Mouse (Mus musculus) embryo, embryonic 9.5 days (tissue): ENCODE measurements around the gene Magohb.
"Not testable (repeated sequence)": the region's sequence is repeated elsewhere in the genome, so short reads cannot be mapped to it uniquely, and the experiment has no call there.

ENCODE experiments used
- DNase-seq: peaks from one replicate; pipeline ENCODE4 v3.0.0-alpha.2; 2017; ENCODE audit errors: extremely low spot score

The Magohb gene

DNA sequence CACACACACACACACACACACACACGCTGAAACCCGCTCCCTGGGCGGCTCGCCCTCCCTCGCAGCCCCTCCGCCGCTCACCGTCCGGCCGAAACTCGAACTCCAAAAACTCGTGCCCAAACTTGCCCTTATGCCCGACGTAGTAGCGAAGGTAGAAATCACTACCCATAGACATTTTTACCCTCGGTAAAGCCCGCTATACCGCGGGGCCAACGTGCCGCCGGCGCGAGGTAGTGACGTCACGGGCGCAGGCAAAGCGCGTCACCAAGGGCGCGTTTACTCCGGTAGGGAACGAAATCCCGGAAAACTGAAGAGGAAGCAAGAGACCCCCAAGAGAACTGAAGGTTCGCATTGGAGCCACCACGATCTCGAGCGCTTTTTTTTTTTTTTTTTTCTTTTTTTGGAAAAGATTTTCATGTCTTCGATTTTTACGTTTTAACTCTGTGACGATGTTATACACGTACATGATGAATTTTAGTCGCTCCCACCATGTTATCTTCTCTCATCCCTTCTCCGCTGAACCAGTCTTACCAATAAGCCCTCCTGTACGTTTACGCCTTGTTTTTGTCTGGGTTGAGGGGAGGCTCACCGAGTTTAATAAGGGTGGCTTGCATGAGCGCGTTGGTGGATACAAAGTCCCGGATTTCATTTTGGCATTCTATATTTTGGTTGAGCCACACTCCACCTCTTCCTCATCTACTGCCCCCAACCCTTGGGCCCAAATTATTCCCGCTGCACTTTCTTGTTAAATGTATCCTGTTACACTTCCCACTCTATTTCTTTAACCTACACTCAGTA, at the start of gene Magohb:
Magohb (minus strand) TSS at position 254 of the 798 bp plus-strand sequence.
- peak; percentile 83 for DNase-seq

DNA sequence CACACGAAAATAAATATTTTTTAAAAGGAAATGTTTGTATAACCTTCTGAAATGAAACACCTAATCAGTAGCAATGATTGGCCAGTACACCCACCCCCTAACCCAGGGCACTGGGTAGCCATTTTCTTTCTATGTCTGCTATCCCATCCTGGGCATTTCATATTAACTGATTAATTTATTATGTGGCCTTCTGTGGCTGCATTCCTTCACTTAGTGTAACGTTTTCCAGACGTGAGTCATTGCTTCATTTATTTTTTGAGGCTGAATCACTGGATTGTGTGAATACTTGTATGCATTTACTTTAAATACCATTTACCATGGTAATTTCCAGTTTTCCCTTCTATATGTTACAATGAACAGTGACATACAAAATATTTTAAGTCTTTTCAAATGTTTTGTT, 47.0 kb upstream of the Magohb start:
- DNase-seq: no peak

DNA sequence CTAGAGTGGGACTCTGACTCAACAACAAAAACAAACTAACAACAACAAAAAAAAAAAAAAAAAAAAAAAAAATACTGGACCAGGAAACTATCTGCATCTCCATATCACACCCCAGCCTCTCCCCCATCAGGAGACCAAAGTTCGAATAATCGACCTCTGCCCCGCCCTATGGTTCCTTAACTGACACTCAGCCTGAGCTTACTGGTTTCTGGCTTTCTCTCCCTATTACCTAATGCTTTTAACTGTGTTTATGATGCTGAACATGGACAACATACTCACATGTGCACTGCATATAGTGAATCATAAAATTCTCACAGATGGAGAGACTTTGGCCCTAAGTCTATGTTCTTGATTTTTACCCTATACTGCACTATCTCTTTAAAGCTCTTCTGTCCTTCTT, 46.3 kb upstream of the Magohb start:
- DNase-seq: no peak

DNA sequence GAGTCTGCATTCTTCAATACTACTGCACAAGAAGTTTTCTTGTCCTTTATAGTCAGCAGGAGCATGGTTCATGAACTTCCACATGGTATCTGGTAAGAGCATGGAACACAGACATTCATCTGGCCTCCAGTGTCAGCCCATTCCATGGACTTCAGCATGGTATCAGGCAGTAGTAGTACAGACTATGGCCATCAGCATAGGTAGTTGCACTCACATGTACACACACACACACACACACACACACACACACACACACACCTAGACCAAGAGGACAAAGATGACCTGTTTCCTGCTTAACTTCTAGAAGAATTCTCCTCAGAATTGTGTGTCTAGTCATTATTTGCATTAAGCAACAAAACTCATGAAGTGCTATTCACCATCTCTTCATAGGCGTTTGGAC, 45.7 kb upstream of the Magohb start:
- DNase-seq: no peak

DNA sequence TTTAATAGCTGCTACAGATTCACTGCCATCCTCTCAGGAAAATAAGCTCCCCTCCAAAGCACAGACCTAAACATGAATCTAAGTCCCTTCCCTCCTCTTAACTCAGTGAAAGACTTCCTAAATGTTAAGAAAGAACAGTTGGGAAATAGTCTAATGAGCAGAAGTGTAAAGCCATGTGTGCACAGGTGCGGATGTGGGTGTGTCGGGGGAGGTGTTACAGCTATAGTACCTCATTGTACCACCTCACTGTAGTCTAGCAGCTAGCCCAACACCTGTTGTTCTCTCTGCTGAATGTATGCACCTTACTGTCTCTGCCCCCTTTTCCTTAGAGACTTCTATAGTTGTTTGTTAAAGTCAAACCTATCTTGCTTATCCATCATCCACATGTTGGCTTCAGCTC, 34.0 kb upstream of the Magohb start:
- no peak for DNase-seq

DNA sequence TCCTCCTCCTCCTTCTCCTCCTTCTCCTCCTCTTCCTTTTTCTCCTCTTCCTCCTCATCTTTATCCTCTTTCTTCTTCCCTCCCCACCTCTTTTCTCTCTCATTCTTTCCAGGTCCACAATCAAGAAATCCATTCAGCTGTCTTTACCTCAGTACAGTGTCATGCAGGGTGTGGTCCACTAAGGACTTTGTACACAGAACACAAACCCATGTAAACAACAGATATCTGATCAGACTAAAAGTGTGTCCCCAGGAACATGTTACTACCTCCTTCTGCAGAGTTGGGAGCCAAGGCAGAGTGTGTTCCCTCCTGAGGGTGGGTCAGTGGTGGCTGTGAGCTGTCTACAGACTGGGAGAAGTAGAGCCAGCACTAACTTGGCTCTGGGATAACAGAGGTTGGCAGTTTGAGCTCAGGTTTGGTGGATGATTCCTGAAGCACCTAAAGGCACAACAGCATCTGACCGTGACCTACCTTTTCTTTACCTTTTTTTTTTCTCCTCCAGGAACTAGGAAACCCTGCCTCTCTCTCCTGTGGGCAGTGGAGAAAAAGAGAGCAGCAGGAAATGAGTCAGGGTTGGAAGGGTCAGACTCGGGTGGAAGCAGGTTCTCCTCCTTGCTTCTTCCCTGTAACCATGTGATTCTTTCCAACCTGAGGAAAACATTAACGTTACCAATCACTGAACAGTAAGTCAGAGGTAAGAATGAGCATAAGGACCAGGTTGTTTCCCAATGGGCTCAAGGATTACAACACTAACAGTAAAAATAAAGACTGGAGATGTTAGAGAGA, 29.0 kb upstream of the Magohb start:
- no peak for DNase-seq

DNA sequence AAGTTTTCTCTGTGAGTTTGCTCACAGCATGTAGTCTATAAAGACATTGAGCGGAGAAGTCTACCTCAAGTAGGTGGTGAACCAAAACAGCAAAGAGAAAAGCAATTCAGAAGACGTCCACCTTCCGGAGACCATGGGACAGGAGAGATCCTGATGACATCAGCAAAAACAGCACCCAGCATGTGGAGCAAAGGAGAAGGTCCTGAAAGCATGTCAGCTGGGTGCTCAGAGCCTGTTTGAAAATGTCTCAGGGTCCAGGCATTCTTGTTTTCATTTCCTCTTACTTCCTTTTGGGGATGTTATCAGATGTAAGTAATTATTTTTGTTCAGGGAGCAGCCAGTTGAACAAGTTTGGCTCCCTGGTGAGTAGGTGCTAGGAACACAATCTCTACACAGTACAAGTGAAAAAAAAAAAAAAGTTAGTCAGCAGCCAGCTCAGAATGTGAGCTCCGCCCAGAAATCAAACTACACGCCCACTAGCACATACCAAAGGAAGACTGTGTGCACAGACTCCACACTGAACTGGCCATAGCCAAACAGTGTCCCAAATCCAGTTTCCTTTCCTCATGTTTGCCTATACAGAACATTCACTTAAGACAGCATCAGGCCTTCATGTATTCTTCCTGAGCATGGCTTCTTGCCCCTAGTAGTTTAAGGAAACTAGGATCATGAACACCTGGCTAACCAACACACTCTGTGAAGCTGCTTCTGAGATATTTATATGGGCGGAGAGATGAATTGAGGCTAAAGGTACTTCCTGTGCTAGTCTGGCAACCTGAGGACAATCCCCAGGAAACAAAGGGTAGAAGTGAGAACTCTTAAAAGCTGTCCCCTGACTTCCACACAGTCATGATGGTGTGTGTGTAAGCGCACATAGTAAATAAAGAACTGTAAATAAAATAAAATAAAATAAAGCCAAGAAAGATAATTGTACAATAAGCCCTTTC, 23.4 kb upstream of the Magohb start:
- no peak for DNase-seq

DNA sequence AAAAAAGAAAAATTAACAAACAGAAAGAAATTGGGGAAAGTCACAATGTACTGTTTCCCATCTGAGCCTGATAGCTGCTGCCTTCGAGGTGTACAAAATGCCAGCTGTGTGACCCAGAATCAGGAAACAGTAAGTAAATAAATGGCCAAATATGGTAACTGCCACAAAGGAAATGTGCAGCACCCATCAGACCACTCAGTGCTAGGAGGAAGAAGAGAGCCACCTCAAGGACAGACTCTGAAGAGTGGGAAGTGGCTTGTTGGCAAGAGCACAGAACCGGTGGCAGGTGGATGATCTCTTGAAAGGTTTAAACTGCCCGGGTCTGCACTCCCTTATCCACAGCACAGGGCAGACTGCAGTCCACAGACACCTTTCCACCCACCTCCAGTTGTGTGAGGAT, 15.0 kb upstream of the Magohb start:
- DNase-seq: no peak

DNA sequence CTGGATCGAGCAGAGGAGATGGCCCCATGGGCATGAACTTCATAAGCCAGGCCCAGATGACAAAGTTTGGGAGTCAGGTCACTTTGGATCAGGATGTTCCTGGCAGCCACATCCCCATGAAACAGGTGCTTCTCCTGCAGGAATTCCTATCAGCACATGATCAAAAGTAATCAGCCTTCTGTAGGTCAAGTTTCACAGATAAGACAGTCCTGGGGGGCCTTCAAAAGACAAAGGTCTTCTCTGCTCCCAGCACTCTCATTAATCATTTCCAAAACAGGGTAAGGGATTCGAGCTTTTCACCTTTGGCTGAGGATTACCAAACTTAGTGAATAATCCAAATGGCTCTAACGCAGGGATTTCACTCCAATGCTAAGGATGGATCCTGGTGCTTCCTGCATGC, 11.7 kb upstream of the Magohb start:
- DNase-seq: no peak

DNA sequence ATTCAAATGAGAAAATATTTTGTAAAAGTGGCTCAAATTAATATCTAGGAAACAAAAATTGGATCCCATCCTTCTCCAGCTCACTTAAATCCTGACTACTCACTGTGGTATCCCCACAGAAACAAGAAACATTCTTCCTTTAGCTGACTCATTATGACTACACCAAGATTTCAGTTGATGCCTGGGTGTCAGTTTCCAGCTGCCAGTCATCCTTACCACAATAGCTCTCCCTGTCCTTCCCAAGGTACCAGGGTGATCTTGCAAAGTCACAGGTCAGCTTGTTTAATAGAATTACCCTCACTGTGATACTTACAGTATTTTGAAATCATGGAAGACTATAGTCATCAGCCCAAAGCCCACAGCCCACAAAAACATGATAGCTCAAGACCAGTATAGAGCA, 5.5 kb upstream of the Magohb start:
- no peak for DNase-seq

DNA sequence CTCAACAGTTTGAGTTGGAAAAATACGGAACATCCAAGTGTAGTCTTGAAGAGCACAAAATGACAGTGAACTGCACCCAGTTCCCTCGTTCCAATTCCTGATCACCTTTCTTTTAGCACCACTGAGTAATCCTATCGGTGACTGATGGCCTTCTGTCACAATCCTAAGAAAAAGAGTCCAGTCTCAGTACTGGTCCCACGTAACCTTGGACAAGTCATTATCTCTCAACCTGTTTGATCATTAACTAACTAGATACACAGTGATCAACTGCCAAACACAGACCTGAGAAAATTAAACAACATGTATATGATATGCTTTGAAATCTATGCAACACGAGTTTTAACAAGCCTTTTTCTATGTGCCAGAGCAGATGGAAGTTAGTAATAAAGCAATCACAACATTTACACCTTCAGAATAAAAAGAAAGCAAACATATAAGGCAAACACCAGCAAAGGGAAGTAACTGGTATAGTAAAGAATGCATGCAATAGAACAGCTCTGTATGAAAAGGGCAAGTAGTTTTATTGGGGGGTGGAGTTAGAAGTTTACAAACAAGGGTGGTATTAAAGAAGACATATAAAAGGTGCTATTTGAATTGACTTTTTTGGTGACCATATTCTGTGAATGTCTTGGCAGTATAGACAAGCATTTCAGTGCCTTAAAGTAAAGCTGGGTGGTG, 1.5 kb upstream of the Magohb start:
- no peak for DNase-seq

DNA sequence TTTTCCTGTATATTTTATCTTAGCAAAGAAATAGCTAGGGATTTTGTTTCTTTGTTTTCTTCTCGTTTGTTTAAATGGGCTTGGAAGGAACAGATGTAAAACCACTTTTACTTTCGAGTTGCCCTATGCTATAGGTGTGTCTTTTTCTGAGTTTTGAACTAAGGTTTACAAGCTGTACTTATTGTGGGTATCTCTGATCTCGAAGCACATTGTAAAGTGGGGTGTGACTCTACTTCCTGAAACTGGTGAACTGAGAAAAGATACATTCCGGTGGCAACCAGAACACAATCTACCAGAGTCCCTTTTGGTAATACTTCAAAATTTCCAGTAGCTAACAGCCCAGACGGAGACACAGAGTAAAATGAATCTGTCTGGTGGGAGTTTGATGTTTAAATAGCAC, 872 bp upstream of the Magohb start:
- DNase-seq: no peak

DNA sequence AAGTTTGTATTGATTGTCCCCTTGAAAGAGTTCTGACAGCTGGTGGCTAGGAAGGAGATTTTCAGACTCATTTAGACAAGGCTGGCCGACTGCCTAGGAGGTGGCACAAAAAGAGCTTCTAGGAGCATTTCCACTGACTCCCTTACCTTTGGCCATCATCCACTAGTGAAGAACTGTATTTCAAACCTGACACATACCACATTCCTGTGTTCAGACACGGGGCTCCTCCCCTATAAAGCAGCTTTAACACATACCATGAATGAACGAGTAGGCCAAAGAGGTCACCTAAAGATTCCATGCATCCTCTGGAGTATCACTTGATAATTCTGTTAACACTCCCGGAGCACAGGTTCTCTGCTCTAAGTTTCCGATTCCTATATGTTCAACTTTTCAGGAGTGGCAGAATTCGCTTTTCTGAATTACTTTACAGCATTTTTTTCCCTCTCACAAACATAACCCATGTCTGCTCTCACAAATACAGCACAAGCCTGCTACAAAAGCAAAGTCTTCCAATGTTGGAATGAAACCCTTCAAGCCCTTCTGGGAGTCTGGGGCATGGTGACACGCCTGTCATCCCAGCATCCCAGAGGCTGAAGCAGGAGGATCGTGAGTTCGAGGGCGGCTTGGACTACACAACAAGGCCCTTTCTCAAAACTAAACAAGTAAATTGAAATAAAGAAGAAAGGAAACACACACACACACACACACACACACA, 611 bp downstream of the Magohb start:
- DNase-seq: no peak

DNA sequence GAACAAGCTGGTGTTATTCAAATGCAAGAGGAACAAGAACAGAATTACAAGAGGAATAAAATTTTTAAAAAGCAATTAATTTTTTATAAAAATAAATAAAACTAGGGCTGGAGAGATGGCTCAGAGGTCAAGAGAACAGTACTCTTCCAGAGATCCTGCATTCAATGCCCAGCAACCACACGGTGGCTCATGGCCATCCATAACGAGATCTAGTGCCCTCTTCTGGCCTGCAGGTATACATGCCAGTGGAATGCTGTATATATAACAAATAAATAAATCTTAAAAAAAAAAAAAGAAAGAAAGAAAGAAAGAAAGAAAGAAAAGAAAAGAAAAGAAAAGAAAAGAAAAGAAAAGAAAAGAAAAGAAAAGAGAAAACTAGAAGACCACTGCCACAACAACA, 2.6 kb downstream of the Magohb start:
- no peak for DNase-seq

DNA sequence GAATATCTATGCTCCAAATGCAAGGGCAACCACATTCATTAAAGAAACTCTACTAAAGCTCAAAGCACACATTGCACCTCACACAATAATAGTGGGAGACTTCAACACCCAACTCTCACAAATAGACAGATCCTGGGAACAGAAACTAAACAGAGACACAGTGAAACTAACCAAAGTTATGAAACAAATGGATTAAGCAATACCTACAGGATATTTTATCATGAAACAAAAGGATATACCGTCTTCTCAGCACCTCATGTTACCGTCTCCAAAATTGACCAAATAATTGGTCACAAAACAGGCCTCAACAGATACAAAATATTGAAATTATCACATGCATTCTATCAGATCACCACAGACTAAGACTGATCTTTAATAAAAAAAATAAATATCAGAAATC, 14.9 kb downstream of the Magohb start:
- DNase-seq: not testable (repeated sequence)

DNA sequence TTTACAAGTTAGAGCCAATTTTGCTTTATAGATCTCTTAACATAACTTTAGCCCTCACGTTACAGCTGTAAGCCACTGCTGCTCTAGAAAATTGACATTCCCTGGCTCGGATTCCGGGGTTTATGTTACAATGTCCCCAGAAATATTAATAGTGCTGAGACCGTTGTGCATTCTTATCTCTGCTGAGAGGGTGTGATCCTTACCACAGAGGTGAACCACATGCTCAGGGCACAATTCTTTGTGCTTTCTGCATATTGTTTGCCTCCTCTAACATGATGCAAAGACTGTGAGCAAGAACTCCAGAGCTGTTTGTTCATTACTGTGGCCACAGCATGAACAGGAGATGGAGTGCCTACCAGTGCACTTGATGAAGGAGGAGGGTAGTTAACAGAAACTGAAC, 16.4 kb downstream of the Magohb start:
- DNase-seq: no peak

DNA sequence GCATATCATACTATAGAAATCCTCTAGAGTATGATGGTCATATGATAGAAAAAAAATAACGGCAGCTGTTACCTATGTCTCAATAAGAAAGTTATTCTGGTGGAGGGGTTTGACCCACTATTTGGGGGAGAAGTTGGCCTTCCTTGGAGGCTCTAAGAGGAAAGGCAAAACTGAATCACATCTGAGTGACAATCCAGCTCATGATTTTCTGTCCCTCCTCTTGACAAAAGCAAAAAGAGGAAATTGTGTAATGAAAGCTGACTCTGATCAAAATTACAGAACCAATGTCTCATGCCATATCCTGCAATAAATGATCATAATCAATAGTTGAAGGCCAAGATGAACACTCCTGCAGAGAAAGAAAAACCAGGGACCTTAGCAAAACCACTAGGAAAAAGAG, 20.7 kb downstream of the Magohb start:
- DNase-seq: no peak

DNA sequence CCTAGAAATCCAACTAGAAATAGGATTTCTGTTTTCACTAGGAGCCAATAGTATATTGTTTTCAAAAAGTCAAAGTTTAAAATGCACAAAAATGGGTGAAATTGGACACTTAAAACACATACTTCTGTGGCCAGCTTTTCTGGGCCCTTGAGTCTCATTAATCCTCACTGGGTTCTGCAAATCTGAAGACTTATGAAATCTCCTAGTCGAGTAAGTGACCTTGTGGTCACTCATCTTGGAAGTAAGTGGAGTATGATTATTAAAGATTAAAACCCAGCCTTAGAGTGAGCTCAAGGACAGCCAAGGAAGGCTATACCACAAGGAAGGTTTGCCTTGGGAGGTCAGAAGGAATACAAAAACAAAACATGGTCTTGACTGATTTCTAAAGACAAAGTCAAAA, 22.7 kb downstream of the Magohb start:
- DNase-seq: no peak

DNA sequence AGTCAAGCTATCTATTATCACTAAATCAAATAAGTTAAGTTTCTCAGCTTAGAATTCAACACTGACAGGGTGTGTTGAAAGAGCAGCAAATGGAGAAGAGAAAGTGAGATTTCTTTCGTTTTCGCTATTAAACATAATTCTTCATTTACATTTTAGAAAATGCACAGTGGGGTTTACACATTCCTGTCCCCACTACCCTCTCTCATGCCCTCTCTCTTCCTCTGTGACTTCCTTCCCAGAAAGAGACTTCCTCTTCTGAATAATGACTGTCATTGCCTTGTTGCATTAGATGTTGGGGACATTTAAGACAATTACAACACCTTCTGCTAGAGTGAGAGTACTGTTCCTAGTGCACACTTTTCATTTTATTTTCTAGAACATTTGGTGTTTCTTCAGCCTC, 23.4 kb downstream of the Magohb start:
- no peak for DNase-seq

DNA sequence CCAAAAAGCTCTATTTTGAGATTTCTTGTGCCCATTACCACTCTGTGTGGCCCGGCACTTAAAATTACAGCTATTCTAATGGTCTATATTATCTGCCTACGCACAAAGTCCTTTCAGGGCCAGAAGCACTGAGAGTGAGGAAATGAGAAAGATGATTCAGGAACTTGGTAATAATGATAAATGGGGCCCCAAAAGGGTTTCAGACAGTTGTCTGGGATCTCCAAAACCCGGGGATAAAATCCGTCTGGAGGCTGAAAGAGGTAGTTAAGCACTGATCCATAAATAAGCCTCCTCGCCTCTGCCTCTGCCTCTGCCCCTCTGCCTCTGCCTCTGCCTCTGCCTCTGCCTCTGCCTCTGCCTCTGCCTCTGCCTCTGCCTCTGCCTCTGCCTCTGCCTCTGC, 28.9 kb downstream of the Magohb start:
- no peak for DNase-seq

DNA sequence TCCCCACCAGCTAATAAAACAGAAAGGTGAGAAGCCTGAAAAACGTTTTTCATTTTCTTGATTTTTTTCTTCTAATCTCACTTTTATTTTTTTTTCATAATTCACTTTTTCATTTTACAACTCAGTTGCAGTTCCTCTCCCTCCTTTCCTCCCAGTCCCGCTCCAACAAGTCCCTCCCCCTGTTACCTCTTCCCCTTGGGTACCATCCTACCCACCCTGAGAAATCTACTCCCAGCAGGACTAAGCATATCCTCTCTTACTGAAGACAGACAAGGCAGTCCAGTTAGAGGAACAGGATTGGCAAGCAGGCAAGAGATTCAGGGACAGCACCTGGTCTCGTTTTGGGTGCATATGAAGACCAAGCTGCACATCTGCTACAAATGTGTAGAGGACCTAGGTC, 30.3 kb downstream of the Magohb start:
- no peak for DNase-seq
